Mouse (Mus musculus) heart, embryonic 11.5 days (tissue): ENCODE results near the gene 5430419D17Rik. TPM values are rescaled to one million over a fixed set of nuclear protein-coding genes. Genes with fewer than 3 reads are reported as not detected.

ENCODE experiments used
- ATAC-seq: fragments of 200-750 bp; cut with Nextera tagmentation; replicated peaks from 2 replicates; pipeline ENCODE4 v1.8.0; 2017; ENCODE audit warnings: moderate library complexity; ENCODE audit not compliant: insufficient number of reproducible peaks, low FRiP score, low TSS enrichment
- H3K27ac ChIP-seq: fragments of 300-500 bp; sonication (generic); 2 replicates; pipeline ENCODE4 v1.5.1; 2014; ENCODE audit warnings: mild to moderate bottlenecking, low read depth, low read length
- H3K27me3 ChIP-seq: fragments of 300-500 bp; sonication (generic); 2 replicates; pipeline ENCODE4 v1.6.1; 2014; ENCODE audit warnings: mild to moderate bottlenecking, low read length, mixed read lengths; ENCODE audit not compliant: control insufficient read depth, insufficient read depth
- H3K36me3 ChIP-seq: fragments of 300-500 bp; sonication (generic); 2 replicates; pipeline ENCODE4 v1.6.1; 2014; ENCODE audit warnings: mild to moderate bottlenecking, low read length, moderate library complexity, mixed read lengths; ENCODE audit not compliant: control insufficient read depth, insufficient read depth
- H3K4me1 ChIP-seq: fragments of 300-500 bp; sonication (generic); 2 replicates; pipeline ENCODE4 v1.6.1; 2014; ENCODE audit warnings: low read length; ENCODE audit not compliant: control insufficient read depth, insufficient read depth
- H3K4me2 ChIP-seq: fragments of 300-500 bp; sonication (generic); 2 replicates; pipeline ENCODE4 v1.6.1; 2014; ENCODE audit warnings: mild to moderate bottlenecking, moderate library complexity
- H3K4me3 ChIP-seq: fragments of 300-500 bp; sonication (generic); 2 replicates; pipeline ENCODE4 v1.5.1; 2014; ENCODE audit warnings: low read depth, low read length
- H3K9ac ChIP-seq: fragments of 300-500 bp; sonication (generic); 2 replicates; pipeline ENCODE4 v1.6.1; 2014; ENCODE audit warnings: mild to moderate bottlenecking, low read depth, low read length, moderate library complexity
- H3K9me3 ChIP-seq: fragments of 300-500 bp; sonication (generic); replicated peaks from 2 replicates; pipeline ENCODE4 v1.6.1; 2016; ENCODE audit warnings: low read length; ENCODE audit not compliant: control insufficient read depth
- WGBS: fragments of 180-500 bp; shearing (Covaris S2); extraction: QIAGEN DNeasy Blood & Tissue Kit; methylation state at CpG from one replicate; pipeline ENCODE4 v1.1.7; 2014; ENCODE audit not compliant: insufficient replicate concordance; 5-methylcytosine and 5-hydroxymethylcytosine counted together
- polyA plus RNA-seq: library from polyadenylated mRNA; unstranded; fragments of >200 nt; fragmentation: Nextera tagmentation; extraction: Ambion mirVana; gene quantifications from 2 replicates; pipeline ENCODE4 v1.2.1, GENCODE M21; 2014

5430419D17Rik gene
- polyA plus RNA-seq, 1 experiment from 2014 or later, result 0.44 TPM

DNA sequence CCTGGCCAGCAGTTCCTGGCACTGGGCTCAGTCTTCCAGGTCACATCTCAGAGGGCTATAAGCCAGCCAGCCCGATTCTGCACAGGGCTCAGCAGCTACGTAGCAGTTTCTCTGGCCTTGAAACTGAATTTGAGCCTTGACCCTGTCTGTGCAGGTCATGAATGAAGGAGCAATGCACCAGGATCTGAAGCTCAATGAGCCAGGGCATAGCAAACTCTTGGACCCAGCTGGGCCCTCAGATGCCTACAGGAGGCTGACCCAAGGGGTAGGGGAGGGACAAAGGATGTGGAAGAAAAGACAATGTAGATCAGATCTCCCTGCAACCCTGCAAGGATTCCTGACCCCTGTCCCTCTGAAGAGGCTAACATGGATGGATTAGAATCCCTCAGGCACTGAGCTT is 148.0 kb downstream of the 5430419D17Rik start, which contains the start of gene Cuzd1:
Gene Cuzd1, minus strand, starts transcription at position 101 of the 400 bp plus-strand sequence.
- WGBS, result 78% methylated on average over 2 of the region's 2 CpGs
- no peak for ATAC-seq

GRCm38 (mm10) chr7:131327054-131327453 is 152.9 kb downstream of the 5430419D17Rik start:
- Histone ChIP-seq H3K4me1 (no peaks in the 10 kb centered on the region), H3K27me3 (no peaks in the 10 kb centered on the region), H3K36me3 (no peaks in the 10 kb centered on the region), H3K9me3 (no peaks in the 10 kb centered on the region), H3K9ac (no peak overlapping the region), H3K4me3 (no peak overlapping the region), H3K4me2 (no peak overlapping the region), H3K27ac (no peak overlapping the region)
- 84% methylated on average over 5 of the region's 5 CpGs for WGBS
- no peak for ATAC-seq

More for the DNA sequence above, 148.0 kb downstream of the 5430419D17Rik start, which contains the start of gene Cuzd1:
- Histone ChIP-seq H3K9ac (no peak within 1 kb of the TSS), H3K36me3 (no peaks in the 10 kb centered on the region), H3K4me3 (no peak within 1 kb of the TSS), H3K27ac (no peak within 1 kb of the TSS), H3K9me3 (no peaks in the 10 kb centered on the region), H3K27me3 (no peaks in the 10 kb centered on the region), H3K4me2 (no peak within 1 kb of the TSS), H3K4me1 (no peaks in the 10 kb centered on the region)

DNA sequence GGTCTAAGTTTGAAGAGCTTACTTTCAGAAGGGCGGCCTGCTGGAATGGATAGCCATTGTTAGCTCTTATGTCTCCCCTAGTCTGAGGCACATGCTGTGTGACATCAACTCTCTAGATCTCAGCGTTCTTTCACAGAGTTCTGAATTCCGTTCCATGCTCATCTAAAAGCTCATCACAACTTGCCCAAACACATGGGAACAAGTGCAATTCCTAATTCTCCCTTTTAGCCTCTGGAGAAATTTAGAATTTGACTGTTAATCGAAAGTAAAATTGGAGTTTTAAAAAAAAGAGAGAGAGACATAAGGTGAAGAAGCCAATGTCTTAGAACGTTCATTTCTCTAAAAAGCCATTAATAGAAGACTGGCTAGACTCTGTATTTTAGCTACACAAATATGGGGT is 155.2 kb downstream of the 5430419D17Rik start, which contains the start of gene Fam24b:
Gene Fam24b, minus strand, starts transcription at position 101 of the 400 bp plus-strand sequence.
- Histone ChIP-seq H3K36me3 (no peaks in the 10 kb centered on the region), H3K27ac (no peak within 1 kb of the TSS), H3K9ac (no peak within 1 kb of the TSS), H3K9me3 (no peaks in the 10 kb centered on the region), H3K4me3 (no peak within 1 kb of the TSS), H3K4me1 (no peaks in the 10 kb centered on the region), H3K4me2 (no peak within 1 kb of the TSS), H3K27me3 (no peaks in the 10 kb centered on the region)
- 81% methylated on average over 5 of the region's 5 CpGs for WGBS
- no peak for ATAC-seq

DNA sequence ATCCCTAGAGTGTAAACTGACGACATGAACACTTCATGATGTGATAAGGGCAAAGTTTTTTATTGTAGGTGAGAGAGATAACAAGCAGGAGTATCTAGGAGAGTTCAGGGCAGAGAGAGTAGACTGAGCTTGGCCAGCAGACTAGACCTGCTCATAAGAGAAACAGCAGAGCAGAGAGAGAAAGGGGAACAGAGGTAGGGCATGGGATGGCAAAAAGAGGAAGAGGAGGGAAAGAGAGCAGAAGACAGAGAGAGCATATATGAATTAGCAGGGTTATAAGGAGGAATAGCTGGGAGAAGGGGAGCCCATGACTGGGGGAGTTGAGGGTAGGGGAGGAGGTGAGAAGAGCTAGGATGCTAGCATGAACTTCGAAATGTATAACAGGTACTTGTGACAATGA is 157.5 kb downstream of the 5430419D17Rik start:
- Histone ChIP-seq H3K4me1 (no peaks in the 10 kb centered on the region), H3K9me3 (no peaks in the 10 kb centered on the region), H3K27ac (no peak overlapping the region), H3K36me3 (no peaks in the 10 kb centered on the region), H3K4me3 (no peak overlapping the region), H3K4me2 (no peak overlapping the region), H3K9ac (no peak overlapping the region), H3K27me3 (no peaks in the 10 kb centered on the region)
- WGBS, result 42% methylated on average over 2 of the region's 2 CpGs
- no peak for ATAC-seq

- WGBS, result 45% methylated on average over 1 of the region's 1 CpGs
- no peaks in the 10 kb centered on the region for H3K4me1 ChIP-seq
- ATAC-seq, result no peak
Observed at GRCm38 (mm10) chr7:131333564-131333963, 159.4 kb downstream of the 5430419D17Rik start, which contains the start of gene Fam24a. TSS of gene Fam24a (plus strand) at chr7:131333864.

DNA sequence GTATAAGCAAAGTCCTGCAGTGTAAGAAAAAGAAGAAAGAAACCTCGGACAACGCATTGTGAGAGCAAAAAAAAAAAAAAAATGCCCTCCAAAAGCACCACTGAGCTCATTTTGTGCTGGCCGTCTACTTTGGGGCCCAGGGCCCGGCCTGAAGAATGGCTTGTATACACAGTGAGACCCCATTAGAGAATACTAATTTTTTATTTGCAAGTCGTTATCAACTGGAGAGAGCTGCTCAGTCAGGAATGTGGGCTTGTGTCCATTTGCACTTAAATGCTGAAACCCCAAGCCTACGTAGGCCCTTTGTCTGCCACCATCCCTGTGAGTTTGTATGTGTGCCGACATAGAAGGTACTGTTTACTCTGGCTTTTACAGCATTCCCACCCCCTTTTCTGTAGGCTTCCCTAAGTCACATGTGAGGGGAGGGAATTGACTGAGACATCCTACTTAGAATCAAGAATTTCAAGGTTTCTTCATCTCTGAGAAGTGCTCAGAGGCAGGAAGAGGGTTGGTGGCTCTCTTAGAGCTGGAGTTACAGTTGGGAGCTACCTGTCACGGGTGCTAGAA is 163.4 kb downstream of the 5430419D17Rik start:
- H3K4me1 ChIP-seq, result no peaks in the 10 kb centered on the region
- H3K9me3 ChIP-seq, result no peaks in the 10 kb centered on the region
- no peak overlapping the region for H3K27ac ChIP-seq
- H3K36me3 ChIP-seq, result 0 out of 2 replicates have a peak, but pooled peaks cover 5% of the 10 kb centered on the region
- 78% methylated on average over 8 of the region's 8 CpGs for WGBS
- no peak overlapping the region for H3K4me3 ChIP-seq
- ATAC-seq, result no peak
- no peak overlapping the region for H3K9ac ChIP-seq
- no peaks in the 10 kb centered on the region for H3K27me3 ChIP-seq
- H3K4me2 ChIP-seq, result no peak overlapping the region

More at GRCm38 (mm10) chr7:131333564-131333963, 159.4 kb downstream of the 5430419D17Rik start, which contains the start of gene Fam24a:
- no peak within 1 kb of the TSS for H3K4me2 ChIP-seq
- H3K9ac ChIP-seq, result no peak within 1 kb of the TSS
- no peak within 1 kb of the TSS for H3K4me3 ChIP-seq
- no peak within 1 kb of the TSS for H3K27ac ChIP-seq
- H3K27me3 ChIP-seq, result no peaks in the 10 kb centered on the region
- H3K36me3 ChIP-seq, result no peaks in the 10 kb centered on the region
- no peaks in the 10 kb centered on the region for H3K9me3 ChIP-seq

GRCm38 (mm10) chr7:131345856-131346541 is 171.8 kb downstream of the 5430419D17Rik start:
- H3K4me1 ChIP-seq, result no peaks in the 10 kb centered on the region
- no peak for ATAC-seq
- H3K4me3 ChIP-seq, result no peak overlapping the region
- no peak overlapping the region for H3K4me2 ChIP-seq
- H3K9ac ChIP-seq, result no peak overlapping the region
- WGBS, result 90% methylated on average over 7 of the region's 7 CpGs
- H3K9me3 ChIP-seq, result no peaks in the 10 kb centered on the region
- H3K36me3 ChIP-seq, result peaks cover 24% of the 10 kb centered on the region; the same call in 1 of the 2 replicates
- no peak overlapping the region for H3K27ac ChIP-seq
- no peaks in the 10 kb centered on the region for H3K27me3 ChIP-seq
